Mouse (Mus musculus): ENCODE measurements at regions not wholly inside any gene's neighbourhood (a gene's known extent, or its start where the extent isn't known, plus 50 kb on each side); places are given as distances from the start of the nearest gene placed in this dataset.

DNA sequence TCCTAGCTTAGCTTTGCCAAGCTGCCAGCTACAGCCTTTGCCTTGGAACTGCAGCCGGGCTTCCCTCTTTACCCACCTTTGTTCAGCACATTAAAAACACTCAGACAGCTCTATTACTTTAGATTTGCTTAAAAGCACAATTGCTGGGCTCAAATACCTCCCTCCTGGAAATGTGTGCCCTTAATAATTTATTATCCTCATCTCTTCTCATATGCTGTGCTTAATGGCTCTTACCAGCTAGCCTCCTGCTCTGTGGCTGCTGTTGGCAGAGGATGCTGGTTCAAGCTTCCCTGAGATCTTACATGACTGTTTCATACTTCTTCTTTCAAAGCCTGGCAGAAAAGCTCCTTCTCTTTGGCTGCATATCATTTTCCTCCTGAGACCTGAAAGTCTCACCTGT is 378.1 kb upstream of the Cdh19 start:
- no peak overlapping the region for H3K4me2 ChIP-seq
- H3K27ac ChIP-seq (ENCODE audit: low read depth, low read length): no peak overlapping the region
- no peaks in the 10 kb centered on the region for H3K9me3 ChIP-seq (replicated peaks; ENCODE audit: control insufficient read depth, low read length)
- no peaks in the 10 kb centered on the region for H3K36me3 ChIP-seq (ENCODE audit: control insufficient read depth, insufficient read depth, low read length)
- H3K4me1 ChIP-seq (ENCODE audit: control insufficient read depth, insufficient read depth, low read length): no peaks in the 10 kb centered on the region
- H3K27me3 ChIP-seq (ENCODE audit: control insufficient read depth, insufficient read depth, low read length): no peaks in the 10 kb centered on the region
- H3K4me3 ChIP-seq (ENCODE audit: low read depth, low read length): no peak overlapping the region
- no peak for ATAC-seq (replicated peaks; ENCODE audit: insufficient number of reproducible peaks, low FRiP score, low TSS enrichment)
- WGBS (ENCODE audit: insufficient replicate concordance): 92% methylated on average over 1 of the region's 1 CpGs
- no peak overlapping the region for H3K9ac ChIP-seq (ENCODE audit: low read depth, low read length)

DNA sequence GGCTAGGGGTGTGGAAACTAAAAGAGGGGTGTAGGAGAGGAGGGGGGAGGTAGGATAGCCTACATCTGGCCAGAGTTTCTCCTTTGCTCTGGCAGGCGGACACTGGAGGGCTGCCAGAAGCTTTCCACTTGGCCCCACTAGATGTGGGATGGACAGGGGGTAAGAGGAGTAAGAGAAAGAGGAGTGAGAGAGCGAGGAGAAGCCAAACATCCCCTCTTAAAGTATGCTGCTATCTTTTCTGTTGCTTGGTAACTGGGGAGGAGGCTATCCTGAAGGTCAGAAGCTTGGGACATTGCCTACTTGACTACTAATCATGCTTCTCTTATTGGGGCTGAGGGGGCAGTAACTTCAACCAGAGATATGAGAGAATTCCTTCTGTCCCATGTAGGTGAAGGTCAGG is 360.5 kb upstream of the Cdh19 start:
- Histone ChIP-seq H3K4me2 (no peak overlapping the region), H3K27ac (ENCODE audit: low read depth, low read length) (no peak overlapping the region), H3K36me3 (ENCODE audit: control insufficient read depth, insufficient read depth, low read length) (no peaks in the 10 kb centered on the region), H3K4me1 (ENCODE audit: control insufficient read depth, insufficient read depth, low read length) (no peaks in the 10 kb centered on the region), H3K4me3 (ENCODE audit: low read depth, low read length) (no peak overlapping the region), H3K9ac (ENCODE audit: low read depth, low read length) (no peak overlapping the region), H3K27me3 (ENCODE audit: control insufficient read depth, insufficient read depth, low read length) (no peaks in the 10 kb centered on the region), H3K9me3 (replicated peaks; ENCODE audit: control insufficient read depth, low read length) (no peaks in the 10 kb centered on the region)
- 0 out of 2 replicates have a peak, but pooled peaks have one; percentile 55 for ATAC-seq (replicated peaks; ENCODE audit: insufficient number of reproducible peaks, low FRiP score, low TSS enrichment)
- 36% methylated on average over 2 of the region's 2 CpGs for WGBS (ENCODE audit: insufficient replicate concordance)

DNA sequence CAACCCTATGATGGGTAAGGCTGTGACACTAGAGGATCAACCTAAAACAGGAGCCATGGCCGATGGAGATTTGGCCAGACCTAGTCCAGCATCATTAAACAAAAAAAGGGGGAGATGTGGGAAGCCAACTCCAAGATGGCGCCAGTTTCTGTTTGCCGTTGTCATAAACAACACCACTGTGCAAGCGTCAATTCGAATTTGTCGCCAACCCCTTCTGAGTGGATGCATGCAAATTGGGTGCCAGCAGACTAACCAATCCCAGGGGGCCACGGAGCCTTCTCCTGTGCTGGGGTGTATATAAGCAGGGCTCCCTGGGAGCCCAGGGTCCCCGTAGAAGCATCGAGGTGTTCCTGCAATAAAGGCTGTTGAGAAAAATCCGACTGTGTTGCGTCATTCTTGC is 324.9 kb upstream of the Cdh19 start:
- no peaks in the 10 kb centered on the region for H3K4me1 ChIP-seq (ENCODE audit: control insufficient read depth, insufficient read depth, low read length)
- no peaks in the 10 kb centered on the region for H3K9me3 ChIP-seq (replicated peaks; ENCODE audit: control insufficient read depth, low read length)
- WGBS (ENCODE audit: insufficient replicate concordance): 87% methylated on average over 11 of the region's 11 CpGs
- H3K9ac ChIP-seq (ENCODE audit: low read depth, low read length): no peak overlapping the region
- H3K4me3 ChIP-seq (ENCODE audit: low read depth, low read length): no peak overlapping the region
- H3K4me2 ChIP-seq: no peak overlapping the region
- no peaks in the 10 kb centered on the region for H3K27me3 ChIP-seq (ENCODE audit: control insufficient read depth, insufficient read depth, low read length)
- H3K27ac ChIP-seq (ENCODE audit: low read depth, low read length): no peak overlapping the region
- no peaks in the 10 kb centered on the region for H3K36me3 ChIP-seq (ENCODE audit: control insufficient read depth, insufficient read depth, low read length)
- ATAC-seq (replicated peaks; ENCODE audit: insufficient number of reproducible peaks, low FRiP score, low TSS enrichment): no peak

- no peak overlapping the region for H3K4me2 ChIP-seq
- H3K4me1 ChIP-seq (ENCODE audit: control insufficient read depth, insufficient read depth, low read length): no peaks in the 10 kb centered on the region
- WGBS (ENCODE audit: insufficient replicate concordance): 66% methylated on average over 4 of the region's 4 CpGs
- H3K9me3 ChIP-seq (replicated peaks; ENCODE audit: control insufficient read depth, low read length): no peaks in the 10 kb centered on the region
- H3K4me3 ChIP-seq (ENCODE audit: low read depth, low read length): no peak overlapping the region
- no peak for ATAC-seq (replicated peaks; ENCODE audit: insufficient number of reproducible peaks, low FRiP score, low TSS enrichment)
- no peak overlapping the region for H3K9ac ChIP-seq (ENCODE audit: low read depth, low read length)
- H3K27ac ChIP-seq (ENCODE audit: low read depth, low read length): no peak overlapping the region
- H3K27me3 ChIP-seq (ENCODE audit: control insufficient read depth, insufficient read depth, low read length): no peaks in the 10 kb centered on the region
- no peaks in the 10 kb centered on the region for H3K36me3 ChIP-seq (ENCODE audit: control insufficient read depth, insufficient read depth, low read length)
These were observed 309.0 kb upstream of the Cdh19 start for GRCm38 (mm10) chr1:111286385-111286784.

DNA sequence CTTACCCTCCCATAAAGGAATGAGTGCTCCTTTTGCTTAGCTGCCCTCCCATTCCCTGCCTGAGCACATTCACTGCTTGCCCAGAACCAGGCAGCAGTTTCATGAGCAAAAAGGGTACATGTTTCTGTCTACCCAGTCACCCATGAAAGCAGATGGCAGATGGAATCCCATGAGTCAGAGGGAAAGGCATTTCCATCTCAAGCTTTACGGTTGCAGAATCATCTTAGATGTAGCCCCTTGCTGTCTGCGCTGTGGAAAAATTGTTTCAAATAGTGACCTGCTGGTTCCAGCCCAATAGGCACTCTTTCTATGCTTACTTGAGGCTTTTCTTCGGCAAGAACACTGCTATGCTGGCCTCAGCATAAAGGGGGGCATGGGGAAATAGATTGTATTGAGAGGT is 308.5 kb upstream of the Cdh19 start:
- H3K4me2 ChIP-seq: no peak overlapping the region
- H3K27ac ChIP-seq (ENCODE audit: low read depth, low read length): no peak overlapping the region
- H3K4me3 ChIP-seq (ENCODE audit: low read depth, low read length): no peak overlapping the region
- no peaks in the 10 kb centered on the region for H3K9me3 ChIP-seq (replicated peaks; ENCODE audit: control insufficient read depth, low read length)
- H3K36me3 ChIP-seq (ENCODE audit: control insufficient read depth, insufficient read depth, low read length): no peaks in the 10 kb centered on the region
- no peak overlapping the region for H3K9ac ChIP-seq (ENCODE audit: low read depth, low read length)
- no peak for ATAC-seq (replicated peaks; ENCODE audit: insufficient number of reproducible peaks, low FRiP score, low TSS enrichment)
- H3K27me3 ChIP-seq (ENCODE audit: control insufficient read depth, insufficient read depth, low read length): no peaks in the 10 kb centered on the region
- WGBS (ENCODE audit: insufficient replicate concordance): 83% methylated on average over 3 of the region's 3 CpGs
- H3K4me1 ChIP-seq (ENCODE audit: control insufficient read depth, insufficient read depth, low read length): no peaks in the 10 kb centered on the region

GRCm38 (mm10) chr1:111242814-111243213 is 265.4 kb upstream of the Cdh19 start:
- no peak for ATAC-seq (replicated peaks; ENCODE audit: insufficient number of reproducible peaks, low FRiP score, low TSS enrichment)
- Histone ChIP-seq H3K36me3 (ENCODE audit: control insufficient read depth, insufficient read depth, low read length) (no peaks in the 10 kb centered on the region), H3K9ac (ENCODE audit: low read depth, low read length) (no peak overlapping the region), H3K4me2 (no peak overlapping the region), H3K9me3 (replicated peaks; ENCODE audit: control insufficient read depth, low read length) (no peaks in the 10 kb centered on the region), H3K27me3 (ENCODE audit: control insufficient read depth, insufficient read depth, low read length) (no peaks in the 10 kb centered on the region), H3K4me3 (ENCODE audit: low read depth, low read length) (no peak overlapping the region), H3K27ac (ENCODE audit: low read depth, low read length) (no peak overlapping the region), H3K4me1 (ENCODE audit: control insufficient read depth, insufficient read depth, low read length) (no peaks in the 10 kb centered on the region)

DNA sequence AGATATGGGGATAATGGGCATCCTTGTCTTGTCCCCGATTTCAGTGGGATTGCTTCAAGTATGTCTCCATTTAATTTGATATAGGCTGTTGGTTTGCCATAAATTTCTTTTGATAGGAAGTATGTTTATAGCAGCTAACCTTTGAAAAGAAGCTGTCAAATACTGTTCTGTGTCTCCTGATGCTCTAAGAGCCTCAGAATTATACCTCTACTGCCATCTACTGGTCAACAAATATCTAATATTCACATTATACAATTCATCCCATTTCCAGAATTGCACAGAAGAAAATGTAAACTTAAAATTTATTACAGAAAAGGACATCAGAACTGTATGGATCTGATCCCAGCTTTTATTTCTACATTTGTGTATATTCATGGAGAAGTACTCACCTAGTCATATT is 265.0 kb upstream of the Cdh19 start:
- Histone ChIP-seq H3K4me2 (no peak overlapping the region), H3K27ac (ENCODE audit: low read depth, low read length) (no peak overlapping the region), H3K36me3 (ENCODE audit: control insufficient read depth, insufficient read depth, low read length) (no peaks in the 10 kb centered on the region), H3K4me1 (ENCODE audit: control insufficient read depth, insufficient read depth, low read length) (no peaks in the 10 kb centered on the region), H3K27me3 (ENCODE audit: control insufficient read depth, insufficient read depth, low read length) (no peaks in the 10 kb centered on the region), H3K4me3 (ENCODE audit: low read depth, low read length) (no peak overlapping the region), H3K9ac (ENCODE audit: low read depth, low read length) (no peak overlapping the region), H3K9me3 (replicated peaks; ENCODE audit: control insufficient read depth, low read length) (no peaks in the 10 kb centered on the region)
- 43% methylated on average over 1 of the region's 1 CpGs for WGBS (ENCODE audit: insufficient replicate concordance)
- ATAC-seq (replicated peaks; ENCODE audit: insufficient number of reproducible peaks, low FRiP score, low TSS enrichment): no peak
